Mouse (Mus musculus) megakaryocyte, embryonic 14.5 days (primary cell): ENCODE results near the gene Dlgap3.

Experiments
- FLI1 ChIP-seq: IDR thresholded peaks from 2 replicates; pipeline ENCODE4 v1.6.1; 2012; ENCODE audit warnings: low read length, inconsistent platforms, mixed read lengths
- GATA1 ChIP-seq: IDR thresholded peaks from 3 replicates; pipeline ENCODE4 v1.6.1; 2012; ENCODE audit warnings: mixed read lengths, low read length, inconsistent platforms, borderline replicate concordance

- TF ChIP-seq GATA1 (no peak), FLI1 (no peak)
Observed at GRCm38 (mm10) chr4:127167096-127167495, 1.9 kb upstream of the Dlgap3 start.
